Mouse (Mus musculus) heart, postnatal 0 days (tissue): ENCODE results near the gene Bcl3. TPM values are rescaled to one million over a fixed set of nuclear protein-coding genes. Genes with fewer than 3 reads are reported as not detected.

Experiments used
- ATAC-seq: fragments of 200-750 bp; cut with Nextera tagmentation; 2 replicates; pipeline ENCODE4 v1.8.0; 2017; ENCODE audit warnings: low read depth, moderate number of reproducible peaks, moderate library complexity; ENCODE audit not compliant: insufficient read depth
- DNase-seq: peaks from one replicate; pipeline ENCODE4 v3.0.0-alpha.2; 2016; ENCODE audit warnings: low spot score
- H3K27ac ChIP-seq: fragments of 300-500 bp; sonication (generic); 2 replicates; pipeline ENCODE4 v1.5.1; 2014; ENCODE audit warnings: low read depth, mild to moderate bottlenecking
- H3K27me3 ChIP-seq: fragments of 300-500 bp; sonication (generic); 2 replicates; pipeline ENCODE4 v1.6.1; 2014; ENCODE audit warnings: low read length, mixed read lengths; ENCODE audit not compliant: control insufficient read depth, insufficient read depth
- H3K36me3 ChIP-seq: fragments of 300-500 bp; sonication (generic); replicated peaks from 2 replicates; pipeline ENCODE4 v1.6.1; 2014; ENCODE audit warnings: low read length, mixed read lengths; ENCODE audit not compliant: control insufficient read depth, insufficient read depth
- H3K4me1 ChIP-seq: fragments of 300-500 bp; sonication (generic); 2 replicates; pipeline ENCODE4 v1.6.1; 2014; ENCODE audit warnings: antibody characterized with exemption; ENCODE audit not compliant: control insufficient read depth, insufficient read depth
- H3K4me2 ChIP-seq: fragments of 300-500 bp; sonication (generic); 2 replicates; pipeline ENCODE4 v1.6.1; 2014; ENCODE audit warnings: low read depth, mild to moderate bottlenecking, low read length, moderate library complexity
- H3K4me3 ChIP-seq: fragments of 300-500 bp; sonication (generic); 2 replicates; pipeline ENCODE4 v1.5.1; 2014; ENCODE audit warnings: low read depth, low read length
- H3K9ac ChIP-seq: fragments of 300-500 bp; sonication (generic); replicated peaks from 2 replicates; pipeline ENCODE4 v1.6.1; 2014; ENCODE audit warnings: low read depth, low read length, mixed read lengths
- H3K9me3 ChIP-seq: fragments of 300-500 bp; sonication (generic); replicated peaks from 2 replicates; pipeline ENCODE4 v1.6.1; 2016; ENCODE audit warnings: low read length; ENCODE audit not compliant: control insufficient read depth
- CTCF ChIP-seq: IDR thresholded peaks from 2 replicates; pipeline ENCODE4 v1.5.1; 2016; ENCODE audit warnings: antibody characterized with exemption, control low read depth, low read depth
- EP300 ChIP-seq: IDR thresholded peaks from 2 replicates; pipeline ENCODE4 v1.6.1; 2016; ENCODE audit warnings: antibody characterized with exemption, low read depth
- WGBS: fragments of 180-500 bp; shearing (Covaris S2); extraction: QIAGEN DNeasy Blood & Tissue Kit; methylation state at CpG from one replicate; pipeline ENCODE4 v1.1.7; 2014; 5-methylcytosine and 5-hydroxymethylcytosine counted together
- polyA plus RNA-seq: library from polyadenylated mRNA; unstranded; fragments of >200 nt; fragmentation: Nextera tagmentation; extraction: Ambion mirVana; gene quantifications from 2 replicates; pipeline ENCODE4 v1.2.1, GENCODE M21; 2015
- total RNA-seq: library from RNA; depleted of rRNA; stranded (reverse); fragments of >200 nt; gene quantifications from 2 replicates; pipeline ENCODE4 v1.2.3, GENCODE M21; 2014; ENCODE audit warnings: low replicate concordance; rRNA removed

Gene Bcl3
- total RNA-seq = 1.7 and 6.7 TPM in 2 replicates
- 1.6 and 2.0 TPM in 2 replicates for polyA plus RNA-seq

DNA sequence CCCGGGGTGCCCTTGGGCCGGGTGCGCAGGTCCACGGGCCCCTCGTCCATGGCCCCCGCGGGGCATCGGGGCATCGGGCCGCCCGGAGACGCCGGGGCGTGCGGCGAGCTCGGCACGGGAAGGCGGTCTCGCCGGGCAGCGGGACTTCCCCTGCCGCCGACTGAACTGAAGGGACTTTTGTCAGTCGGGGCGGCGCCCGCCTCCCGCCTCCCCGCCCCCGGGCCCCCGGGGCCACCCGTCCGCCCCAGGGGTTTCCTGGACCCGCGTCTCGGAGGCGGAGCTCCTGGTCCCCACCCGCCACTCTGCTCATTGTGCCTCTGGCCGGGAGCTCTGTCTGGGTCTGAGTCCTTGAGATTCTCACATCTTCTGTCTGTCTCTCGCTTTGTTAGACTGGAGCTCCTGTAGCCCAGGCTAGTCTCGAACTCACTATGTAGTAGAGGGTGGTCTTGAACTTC, at the start of gene Bcl3:
Gene Bcl3, minus strand, starts transcription at position 167 of the 455 bp plus-strand sequence.
- no peaks in the 10 kb centered on the region for H3K9me3 ChIP-seq
- H3K27me3 ChIP-seq = peaks cover 12% of the 10 kb centered on the region
- peak within 1 kb of the TSS; percentile 75 for H3K4me2 ChIP-seq
- H3K9ac ChIP-seq = peak within 1 kb of the TSS; percentile 65
- H3K4me3 ChIP-seq = peak within 1 kb of the TSS; percentile 52
- 2% methylated on average over 22 of the region's 42 CpGs for WGBS
- TF ChIP-seq CTCF (no peak), EP300 (no peak)
- peak within 1 kb of the TSS; percentile 76 for H3K27ac ChIP-seq
- no peak for ATAC-seq
- no peaks in the 10 kb centered on the region for H3K36me3 ChIP-seq
- H3K4me1 ChIP-seq = peaks cover 16% of the 10 kb centered on the region; the same call in 1 of the 2 replicates
- DNase-seq = no peak

DNA sequence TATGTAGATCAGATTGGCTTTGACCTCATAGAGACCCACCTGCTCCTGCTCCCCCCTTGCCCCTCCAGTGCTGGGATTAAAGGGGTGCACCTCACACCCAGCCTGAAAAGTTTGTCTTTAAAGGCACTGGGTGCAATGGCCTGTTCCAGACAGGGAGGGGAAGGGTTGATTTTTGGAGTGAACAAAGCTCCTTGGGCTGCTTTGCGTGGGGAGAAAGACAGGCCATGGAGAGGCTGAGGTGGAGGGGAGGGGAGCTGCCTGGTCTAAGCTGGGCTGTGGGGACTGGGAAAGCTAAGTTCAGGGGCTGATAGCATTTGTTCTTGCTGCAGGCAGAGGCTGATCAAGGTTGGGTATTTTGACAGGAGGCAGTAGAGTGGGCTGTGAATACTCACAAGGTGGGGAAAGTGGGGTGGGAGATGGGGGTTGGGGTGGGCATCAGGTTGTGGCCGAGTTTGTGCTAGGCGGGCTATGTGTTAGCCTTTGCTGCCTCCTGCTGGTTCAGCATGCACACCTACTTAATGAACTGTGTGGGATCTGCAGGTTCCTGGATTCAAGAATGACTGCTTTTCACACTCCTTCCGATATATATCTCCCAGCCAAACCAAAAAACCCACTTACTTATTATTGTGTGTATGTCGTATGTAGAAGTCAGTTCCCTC, 49.5 kb upstream of the Bcl3 start:
- ATAC-seq (peak; percentile 31; the same call in 1 of the 2 replicates), DNase-seq (no peak)

GRCm38 (mm10) chr7:19871137-19871621, 48.6 kb upstream of the Bcl3 start:
- Histone ChIP-seq H3K36me3 (no peaks in the 10 kb centered on the region), H3K4me1 (peaks cover 10% of the 10 kb centered on the region; the same call in 1 of the 2 replicates), H3K9ac (no peak overlapping the region), H3K4me3 (no peak overlapping the region), H3K4me2 (no peak overlapping the region), H3K27ac (peak overlapping the region; percentile 35), H3K9me3 (no peaks in the 10 kb centered on the region), H3K27me3 (no peaks in the 10 kb centered on the region)
- WGBS = 47% methylated on average over 10 of the region's 10 CpGs
- ATAC-seq (no peak), DNase-seq (no peak)
- no peak for TF ChIP-seq CTCF
- TF ChIP-seq EP300 = no peak

More for the DNA sequence above, 49.5 kb upstream of the Bcl3 start:
- Histone ChIP-seq H3K9ac (no peak overlapping the region), H3K4me2 (no peak overlapping the region), H3K27me3 (no peaks in the 10 kb centered on the region), H3K9me3 (no peaks in the 10 kb centered on the region), H3K27ac (no peak overlapping the region), H3K4me1 (0 out of 2 replicates have a peak, but pooled peaks cover 6% of the 10 kb centered on the region), H3K36me3 (no peaks in the 10 kb centered on the region), H3K4me3 (no peak overlapping the region)
- 23% methylated on average over 5 of the region's 5 CpGs for WGBS
- TF ChIP-seq CTCF = peak; percentile 56
- no peak for TF ChIP-seq EP300

DNA sequence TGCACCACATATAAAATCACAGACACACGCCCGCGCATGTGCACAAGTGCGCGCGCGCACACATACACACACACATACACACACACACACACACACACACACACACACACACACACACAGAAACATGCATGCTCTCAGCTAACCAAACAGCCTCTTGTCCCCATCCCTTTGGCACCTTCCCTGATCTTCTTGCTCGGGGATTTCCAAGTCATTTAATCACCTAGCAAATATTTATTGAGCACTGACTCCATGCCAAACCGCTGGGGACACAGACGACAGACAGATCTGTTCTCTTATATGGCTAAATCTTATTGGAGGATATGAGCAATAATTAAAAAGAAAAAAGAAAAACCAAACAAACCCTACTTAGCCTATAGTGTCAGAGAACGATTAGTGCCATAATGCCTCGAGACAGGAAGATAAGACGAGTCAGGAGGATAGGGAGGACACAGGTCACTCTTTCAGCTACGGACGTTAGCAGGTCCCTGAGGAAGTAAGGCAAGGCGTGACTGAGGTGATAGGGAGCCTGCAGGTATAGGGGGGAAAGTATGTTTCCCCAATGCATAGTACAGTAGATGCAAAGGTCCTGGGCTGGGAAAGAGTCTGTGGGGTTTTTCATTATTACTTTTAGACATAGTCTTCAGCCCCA, 45.3 kb upstream of the Bcl3 start:
- Histone ChIP-seq H3K9ac (no peak overlapping the region), H3K36me3 (no peaks in the 10 kb centered on the region), H3K27me3 (no peaks in the 10 kb centered on the region), H3K4me2 (no peak overlapping the region), H3K27ac (no peak overlapping the region), H3K4me3 (no peak overlapping the region), H3K9me3 (no peaks in the 10 kb centered on the region), H3K4me1 (peaks cover 14% of the 10 kb centered on the region; the same call in 1 of the 2 replicates)
- no peak for TF ChIP-seq CTCF
- TF ChIP-seq EP300 = no peak
- no peak for DNase-seq
- no peak for ATAC-seq
- 76% methylated on average over 16 of the region's 16 CpGs for WGBS

DNA sequence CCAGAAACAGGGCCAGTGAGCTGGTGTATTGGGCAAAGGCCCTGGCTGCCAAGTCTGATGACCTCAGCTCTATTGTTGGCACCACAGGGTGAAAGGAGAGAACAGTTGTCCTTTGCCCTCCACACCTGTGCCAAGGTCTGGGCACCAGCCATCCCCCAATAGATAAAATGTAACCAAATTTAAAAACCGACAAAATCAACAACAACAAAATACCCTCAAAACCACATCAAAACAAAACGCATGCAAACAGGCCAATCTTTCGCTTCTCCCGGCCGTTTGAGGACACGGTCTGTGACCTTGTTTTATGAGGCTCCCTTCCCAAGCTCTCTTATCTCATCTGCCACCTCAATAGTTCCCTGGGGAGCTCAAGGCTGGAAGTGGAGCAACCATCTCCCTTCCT, 43.9 kb upstream of the Bcl3 start:
- DNase-seq (no peak), ATAC-seq (no peak)
- H3K27ac ChIP-seq = no peak overlapping the region

More for the DNA sequence above, 43.9 kb upstream of the Bcl3 start:
- Histone ChIP-seq H3K9me3 (no peaks in the 10 kb centered on the region), H3K27me3 (no peaks in the 10 kb centered on the region), H3K9ac (no peak overlapping the region), H3K4me2 (no peak overlapping the region), H3K4me1 (peaks cover 14% of the 10 kb centered on the region; the same call in 1 of the 2 replicates), H3K36me3 (no peaks in the 10 kb centered on the region), H3K4me3 (no peak overlapping the region)
- TF ChIP-seq EP300 = no peak
- TF ChIP-seq CTCF = no peak
- WGBS = 51% methylated on average over 6 of the region's 6 CpGs
